Mouse (Mus musculus) liver, adult 2 months (tissue): ENCODE measurements around the gene Cd101. TPM values are rescaled to one million over a fixed set of nuclear protein-coding genes. Genes with fewer than 3 reads are reported as not detected.

ENCODE experiments used
- DNase-seq: peaks from one replicate; pipeline ENCODE4 v3.0.0-alpha.2; 2011; ENCODE audit warnings: low read depth, low spot score; ENCODE audit errors: extremely low read depth
- H3K27ac ChIP-seq: fragments of 200-500 bp; replicated peaks from 2 replicates; pipeline ENCODE4 v1.5.1; 2012; ENCODE audit warnings: low read depth, mild to moderate bottlenecking, control low read depth, inconsistent platforms, low read length; ENCODE audit not compliant: insufficient read depth
- H3K27me3 ChIP-seq: fragments of 200-500 bp; 2 replicates; pipeline ENCODE4 v1.6.1; 2012; ENCODE audit warnings: mild to moderate bottlenecking, moderate library complexity, low read length, inconsistent platforms; ENCODE audit not compliant: control insufficient read depth, insufficient read depth
- H3K36me3 ChIP-seq: fragments of 200-500 bp; 2 replicates; pipeline ENCODE4 v1.6.1; 2012; ENCODE audit warnings: low read length, inconsistent platforms; ENCODE audit not compliant: control insufficient read depth, insufficient read depth
- H3K4me1 ChIP-seq: fragments of 200-500 bp; 2 replicates; pipeline ENCODE4 v1.6.1; 2011; ENCODE audit warnings: low read length; ENCODE audit not compliant: control insufficient read depth, insufficient read depth
- H3K4me3 ChIP-seq: fragments of 200-500 bp; 2 replicates; pipeline ENCODE4 v1.5.1; 2011; ENCODE audit warnings: low read depth, mild to moderate bottlenecking, control low read depth, low read length, moderate library complexity; ENCODE audit not compliant: insufficient read depth
- H3K79me2 ChIP-seq: fragments of 200-500 bp; 2 replicates; pipeline ENCODE4 v1.6.1; 2012; ENCODE audit warnings: inconsistent platforms, mild to moderate bottlenecking, low read length, moderate library complexity; ENCODE audit not compliant: control insufficient read depth, insufficient read depth
- H3K9ac ChIP-seq: fragments of 200-500 bp; 2 replicates; pipeline ENCODE4 v1.6.1; 2012; ENCODE audit warnings: low read depth, mild to moderate bottlenecking, control low read depth, inconsistent platforms, low read length
- CTCF ChIP-seq: fragments of 200-500 bp; IDR thresholded peaks from 2 replicates; pipeline ENCODE4 v1.5.1; 2011; ENCODE audit warnings: low read depth, low read length, control low read depth
- POLR2A ChIP-seq: fragments of 200-500 bp; IDR thresholded peaks from 2 replicates; pipeline ENCODE4 v1.6.1; 2011; ENCODE audit warnings: low read length, control low read depth; ENCODE audit not compliant: insufficient read depth; ENCODE audit errors: extremely low read depth
- WGBS: fragments of 180-500 bp; shearing (Covaris S2); methylation state at CpG from one replicate; pipeline ENCODE4 v1.1.7; 2018; 5-methylcytosine and 5-hydroxymethylcytosine counted together
- polyA plus RNA-seq: library from polyadenylated mRNA; depleted of rRNA; stranded (reverse); fragments of >200 nt; gene quantifications from 2 replicates; pipeline ENCODE4 v1.2.3, GENCODE M21; 2012
- total RNA-seq: library from RNA; depleted of rRNA; stranded (reverse); fragments of >200 nt; gene quantifications from 2 replicates; pipeline ENCODE4 v1.2.3, GENCODE M21; 2014

Cd101 gene
- total and polyA plus RNA-seq, 2 experiments: 0.07 TPM; not detected in 1

DNA sequence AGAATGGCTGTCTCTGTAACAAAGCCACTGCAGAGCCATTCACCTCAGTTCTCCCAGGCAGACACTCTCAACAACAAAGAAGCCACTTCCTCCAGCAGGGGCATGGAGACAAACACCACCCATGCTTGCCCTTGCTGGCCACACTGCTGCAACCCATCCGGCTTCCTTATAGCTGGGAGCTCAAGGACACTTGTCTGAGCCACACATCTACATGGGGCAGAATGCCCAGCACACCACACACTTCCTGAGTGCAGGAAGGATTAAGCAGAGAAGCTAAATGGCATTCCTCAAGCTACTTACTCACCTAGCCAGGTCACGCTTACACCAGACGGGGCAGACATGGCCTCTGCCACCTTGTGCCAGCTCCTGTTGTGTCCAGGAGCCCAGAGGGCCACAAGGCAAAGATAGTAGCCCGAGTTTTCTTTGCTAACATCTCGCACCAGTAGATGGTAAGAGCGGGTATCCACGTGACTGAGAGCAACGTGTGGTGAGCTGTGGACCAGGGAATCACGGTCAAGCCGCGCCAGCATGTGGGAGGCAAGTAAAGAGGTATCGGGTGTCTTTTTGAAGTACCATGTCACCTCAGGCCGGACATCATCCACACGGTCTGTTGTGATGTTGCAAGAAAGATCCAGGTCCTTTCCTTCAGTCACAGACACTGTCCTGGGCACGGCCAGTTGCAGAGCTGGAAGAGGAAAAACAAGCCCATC is 43.3 kb upstream of the Cd101 start:
- WGBS: 89% methylated on average over 15 of the region's 15 CpGs

DNA sequence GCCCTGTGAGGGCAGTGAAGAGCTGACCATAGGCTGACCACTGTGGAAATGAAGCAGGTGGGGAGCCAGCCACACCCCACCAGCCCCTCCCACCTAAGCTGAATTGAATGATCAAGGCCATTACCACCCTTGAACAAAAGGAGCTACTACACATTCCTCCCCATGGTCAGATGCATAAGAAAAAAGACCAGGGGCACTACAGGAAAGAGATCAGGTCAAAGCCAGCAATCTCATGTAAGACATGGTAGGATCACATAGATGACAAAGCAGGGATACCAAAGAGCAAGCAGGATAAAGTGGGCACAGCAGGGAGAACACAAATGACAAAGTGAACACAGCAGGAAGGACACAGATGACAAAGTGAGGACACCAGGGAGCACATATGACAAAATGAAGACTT is 42.2 kb upstream of the Cd101 start:
- Histone ChIP-seq H3K27ac (no peak overlapping the region), H3K4me1 (no peaks in the 10 kb centered on the region), H3K9ac (no peak overlapping the region), H3K79me2 (no peaks in the 10 kb centered on the region), H3K27me3 (no peaks in the 10 kb centered on the region), H3K4me3 (no peak overlapping the region), H3K36me3 (no peaks in the 10 kb centered on the region)
- TF ChIP-seq CTCF (no peak), POLR2A (no peak)
- DNase-seq: no peak

More for the DNA sequence above, 43.3 kb upstream of the Cd101 start:
- no peak overlapping the region for H3K9ac ChIP-seq
- no peak overlapping the region for H3K27ac ChIP-seq
- H3K4me1 ChIP-seq: no peaks in the 10 kb centered on the region
- H3K36me3 ChIP-seq: no peaks in the 10 kb centered on the region
- H3K27me3 ChIP-seq: no peaks in the 10 kb centered on the region
- no peak for DNase-seq
- no peaks in the 10 kb centered on the region for H3K79me2 ChIP-seq
- TF ChIP-seq POLR2A (no peak), CTCF (no peak)
- no peak overlapping the region for H3K4me3 ChIP-seq

DNA sequence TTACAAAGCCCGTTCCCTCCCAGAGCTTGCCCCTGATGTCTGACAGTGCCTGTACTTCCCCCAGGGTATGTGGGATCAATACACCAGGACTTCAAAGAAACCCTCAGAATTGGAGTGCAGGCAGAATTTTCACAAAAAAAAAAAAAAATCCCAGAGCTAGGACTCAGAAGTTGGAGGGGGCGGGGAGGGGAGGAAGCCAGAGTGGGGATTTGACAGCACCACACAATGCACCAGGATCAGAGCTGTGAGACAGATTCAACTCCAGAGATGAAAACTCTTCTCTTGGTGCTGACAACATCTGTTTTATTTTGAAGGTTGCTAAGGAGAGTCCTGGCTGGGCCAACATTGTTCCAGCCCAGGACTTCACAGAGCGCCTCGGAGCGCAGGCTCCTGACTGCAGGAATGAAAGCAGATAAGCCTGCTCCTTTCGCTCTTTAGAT is 41.5 kb upstream of the Cd101 start:
- H3K36me3 ChIP-seq: no peaks in the 10 kb centered on the region
- H3K4me3 ChIP-seq: no peak overlapping the region
- H3K4me1 ChIP-seq: no peaks in the 10 kb centered on the region
- DNase-seq: no peak
- H3K27me3 ChIP-seq: no peaks in the 10 kb centered on the region
- no peak overlapping the region for H3K9ac ChIP-seq
- 93% methylated on average over 6 of the region's 6 CpGs for WGBS
- no peak for TF ChIP-seq POLR2A
- no peak for TF ChIP-seq CTCF
- no peaks in the 10 kb centered on the region for H3K79me2 ChIP-seq
- no peak overlapping the region for H3K27ac ChIP-seq

DNA sequence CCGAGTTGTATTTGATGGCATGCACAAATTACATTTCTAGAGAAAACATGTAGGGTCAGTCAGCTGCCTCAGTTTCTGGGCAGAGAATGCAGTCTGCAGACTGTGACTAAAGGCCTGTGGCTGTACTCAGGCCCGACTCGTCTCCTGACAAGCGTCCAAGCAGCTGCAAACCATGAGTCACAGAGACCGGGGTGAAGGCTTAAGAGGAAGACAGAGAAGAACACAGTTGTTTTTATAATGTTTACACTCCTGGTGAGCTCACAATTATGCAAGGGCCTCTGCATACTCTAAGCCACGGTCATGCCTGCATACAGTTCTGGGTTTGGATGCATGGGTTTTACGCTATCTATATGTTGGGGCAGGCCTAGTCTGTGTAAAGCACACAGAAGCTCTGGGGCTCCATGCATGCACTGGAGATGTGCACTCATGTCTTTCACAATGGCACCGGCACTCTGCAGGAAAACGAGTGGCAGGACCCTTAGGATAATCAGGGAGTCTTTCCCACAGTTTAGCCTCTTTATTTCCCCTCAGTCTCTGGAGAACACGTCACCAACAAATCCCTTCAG is 41.0 kb upstream of the Cd101 start:
- no peak overlapping the region for H3K9ac ChIP-seq
- TF ChIP-seq CTCF (no peak), POLR2A (no peak)
- WGBS: 78% methylated on average over 10 of the region's 10 CpGs
- no peaks in the 10 kb centered on the region for H3K4me1 ChIP-seq
- no peak for DNase-seq
- H3K36me3 ChIP-seq: no peaks in the 10 kb centered on the region
- H3K27me3 ChIP-seq: no peaks in the 10 kb centered on the region
- H3K27ac ChIP-seq: no peak overlapping the region
- no peak overlapping the region for H3K4me3 ChIP-seq
- no peaks in the 10 kb centered on the region for H3K79me2 ChIP-seq

DNA sequence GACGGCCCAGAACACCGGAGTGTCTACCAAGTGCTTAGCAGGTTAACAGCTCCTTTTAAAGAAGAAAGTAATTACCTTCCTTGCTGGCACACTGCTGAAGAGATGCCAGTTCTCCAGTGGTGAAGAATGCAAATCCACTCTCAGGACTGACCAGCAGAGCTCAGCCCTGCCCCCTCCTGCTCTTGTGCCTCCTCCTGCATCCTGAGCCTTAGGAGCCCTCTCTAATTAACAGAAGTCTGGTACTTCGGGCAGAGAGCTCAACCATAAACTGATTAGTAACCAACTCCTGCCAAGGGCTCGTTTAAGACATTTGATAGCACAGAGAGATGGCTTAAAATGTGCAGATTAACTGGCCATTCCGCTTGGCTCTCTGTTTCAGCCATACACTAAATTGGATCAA is 39.3 kb upstream of the Cd101 start:
- Histone ChIP-seq H3K79me2 (no peaks in the 10 kb centered on the region), H3K9ac (no peak overlapping the region), H3K27ac (no peak overlapping the region), H3K4me1 (no peaks in the 10 kb centered on the region), H3K27me3 (no peaks in the 10 kb centered on the region), H3K36me3 (no peaks in the 10 kb centered on the region), H3K4me3 (no peak overlapping the region)
- no peak for DNase-seq
- WGBS: 77% methylated on average over 5 of the region's 5 CpGs
- TF ChIP-seq POLR2A: no peak
- no peak for TF ChIP-seq CTCF

DNA sequence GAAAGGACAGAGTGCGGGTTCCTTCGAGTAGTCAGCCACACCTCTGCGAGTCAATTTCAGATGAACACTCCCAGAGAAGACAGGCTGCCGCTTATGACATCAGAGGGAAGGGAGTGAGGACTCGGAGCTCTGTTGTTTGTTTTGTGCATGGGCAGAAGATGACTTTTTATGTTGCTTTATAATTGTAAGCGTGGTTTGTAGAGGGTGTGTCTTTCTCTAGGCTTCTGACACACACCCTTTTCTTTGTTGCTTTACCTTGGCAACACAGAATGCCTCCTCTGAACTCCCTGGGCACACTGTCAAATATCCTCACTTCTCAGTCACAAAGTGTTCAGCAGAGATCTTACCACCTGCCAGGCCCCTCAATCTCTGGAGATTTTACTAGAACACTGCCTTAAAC is 36.8 kb upstream of the Cd101 start:
- Histone ChIP-seq H3K36me3 (no peaks in the 10 kb centered on the region), H3K4me1 (no peaks in the 10 kb centered on the region), H3K9ac (no peak overlapping the region), H3K27ac (no peak overlapping the region), H3K27me3 (no peaks in the 10 kb centered on the region), H3K4me3 (no peak overlapping the region), H3K79me2 (no peaks in the 10 kb centered on the region)
- 86% methylated on average over 6 of the region's 6 CpGs for WGBS
- DNase-seq: no peak
- TF ChIP-seq CTCF (no peak), POLR2A (no peak)
